ENCODE assay signal across 22 mouse cellular contexts in the genomic region with DNA sequence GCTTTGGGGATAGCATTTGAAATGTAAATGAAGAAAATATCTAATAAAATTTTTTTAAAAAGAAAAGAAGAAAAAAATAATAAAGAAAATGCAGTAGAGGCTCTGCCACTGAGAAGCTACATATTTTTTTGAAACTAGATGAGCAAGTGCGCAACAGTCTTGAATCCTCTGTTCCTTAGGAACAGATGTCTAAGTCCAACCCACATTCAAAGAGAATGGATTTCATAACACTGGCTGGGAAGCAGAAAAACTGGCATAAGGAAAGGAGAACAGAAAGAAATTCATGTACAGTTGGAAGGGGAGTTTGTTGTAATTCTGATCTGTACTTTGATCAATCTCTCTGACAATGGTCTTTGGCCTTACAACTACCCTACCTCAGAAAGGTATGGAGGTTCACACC.
DNase-seq lines count a peak whose midpoint lies in the region; ATAC-seq and TF ChIP-seq lines count a peak whose summit lies in the region.
"Had no signal": no experiment of that assay in that cellular context is flagged by ENCODE, and none has a peak within 500 bp of the region (broad histone marks: within the 10 kb centered on the region; RNA-seq: fewer than 3 reads in every experiment).

No protein-coding gene starts in this region.

- peak; percentile 95 for ATAC-seq in frontal cortex, adult (ENCODE audit: low TSS enrichment)
- ATAC-seq: CD4-positive, CD25-positive, alpha-beta regulatory T cell, adult 4 months; forebrain, embryonic 16.5 days had no signal

- DNase-seq in frontal cortex, postnatal 10 days (ENCODE audit: low spot score in 2 of 2), result no peak
- DNase-seq in layer of hippocampus, adult 2 months (ENCODE audit: low spot score in 2 of 2), result peak in 1 of 2 experiments; percentile 51
- DNase-seq in layer of hippocampus, postnatal 25 days (ENCODE audit: extremely low spot score in 1 of 2, low spot score in 1 of 2), result no peak
- no peak for DNase-seq in left cerebral cortex, adult 2 months (ENCODE audit: extremely low spot score in 1 of 2, low spot score in 2 of 2)
- DNase-seq in left cerebral cortex, postnatal 4 days, result no peak
- DNase-seq in left cerebral cortex, postnatal 25 days (ENCODE audit: low spot score in 2 of 2), result peak; percentile 5 to 84
- DNase-seq in thymus, postnatal 10 days (ENCODE audit: low spot score in 2 of 2), result no peak
- DNase-seq: adrenal gland, adult 8-10 months; adrenal gland, postnatal 36 days; B cell, adult 2 months; cerebellum, adult 11 months; cerebellum, adult 8-10 months; cerebellum, postnatal 14 days; gastrocnemius, adult 2 months; gastrocnemius, postnatal 25 days had no signal

- intact Hi-C loops in left cerebral cortex, adult 2 months (cut with DNase I), result no loop called here
- intact Hi-C loops in left cerebral cortex, postnatal 4 days (cut with DNase I), result no loop called here
- intact Hi-C loops in left cerebral cortex, postnatal 25 days (cut with DNase I), result no loop called here

- TF ChIP-seq CTCF in layer of hippocampus, adult 2 months (conservative IDR thresholded peaks at IDR 0.05), result no peak
- TF ChIP-seq CTCF in left cerebral cortex, adult 2 months (IDR thresholded peaks at IDR 0.05), result no peak

- H3K4me3 ChIP-seq in layer of hippocampus, adult 2 months, result no peak overlapping the region
- H3K4me3 ChIP-seq in left cerebral cortex, adult 2 months, result no peak overlapping the region
- H3K4me3 ChIP-seq: embryonic facial prominence, embryonic 12.5 days; gastrocnemius, adult 2 months; heart, embryonic 12.5 days; hindbrain, embryonic 10.5 days had no signal

- H3K27ac ChIP-seq in layer of hippocampus, adult 2 months, result peak overlapping the region; percentile 80
- peak overlapping the region; percentile 73 for H3K27ac ChIP-seq in left cerebral cortex, adult 2 months
- H3K27ac ChIP-seq: embryonic facial prominence, embryonic 12.5 days; gastrocnemius, adult 2 months; hindbrain, embryonic 10.5 days; hindbrain, embryonic 14.5 days had no signal

Comparison
In these comparisons a context has a peak if more than half of its experiments do, and no peak if none do; other contexts are left out.
1. DNase-seq: peak in left cerebral cortex, postnatal 25 days (2 of 2); none in frontal cortex, postnatal 10 days (0 of 2), layer of hippocampus, postnatal 25 days (0 of 2), left cerebral cortex, adult 2 months (0 of 2), left cerebral cortex, postnatal 4 days (single experiment) and thymus, postnatal 10 days (0 of 2).